Mouse (Mus musculus): ENCODE measurements around the gene Hat1.
A peak's percentile ranks its signal among the peaks of the same experiment; 100 is the strongest.
"Not testable (repeated sequence)": the region's sequence is repeated elsewhere in the genome, so short reads cannot be mapped to it uniquely, and the experiment has no call there.

Gene Hat1

DNA sequence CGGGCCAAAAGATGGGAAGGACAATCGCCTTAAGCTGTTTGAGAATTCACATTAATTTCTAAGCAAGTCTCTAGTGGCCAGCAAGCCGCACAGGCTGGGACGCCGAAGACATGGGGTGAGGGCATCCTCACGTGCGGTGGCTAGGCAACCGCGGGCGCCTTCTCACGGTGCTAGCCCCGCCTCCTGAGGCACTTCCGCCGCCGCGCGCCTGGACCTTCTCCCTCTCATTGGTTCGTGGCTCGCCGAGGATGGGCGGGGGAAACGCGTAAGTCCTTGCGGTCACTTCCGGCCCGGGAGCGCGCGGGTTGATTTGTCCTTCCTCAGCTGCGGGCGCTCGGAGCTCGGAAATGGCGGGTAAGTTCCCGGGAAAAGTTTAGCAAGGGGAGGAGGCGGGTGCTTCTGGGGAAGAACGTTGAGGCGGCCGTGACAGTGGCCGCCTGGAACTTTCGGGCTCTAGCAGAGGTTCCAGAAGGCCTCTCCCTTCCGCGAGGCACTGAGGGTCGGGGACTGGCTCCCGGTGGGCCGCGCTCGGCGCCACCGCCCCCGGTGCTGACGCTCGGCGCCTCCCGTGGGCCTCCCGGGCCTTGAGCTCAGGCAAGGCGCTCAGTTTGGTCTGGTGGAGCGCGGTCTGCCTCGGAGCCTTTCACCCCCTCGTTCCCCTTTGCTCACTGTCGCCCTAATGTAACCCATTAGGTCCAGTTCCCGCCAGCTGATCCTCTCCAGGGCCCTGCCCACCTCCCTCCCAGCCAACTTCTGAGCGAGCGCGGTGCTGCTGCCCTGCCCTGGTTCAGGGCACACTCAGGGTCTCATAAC lies at the start of gene Hat1:
Hat1 (plus strand) TSS at position 8 of the 813 bp plus-strand sequence.
- peak; percentile 97 for DNase-seq

DNA sequence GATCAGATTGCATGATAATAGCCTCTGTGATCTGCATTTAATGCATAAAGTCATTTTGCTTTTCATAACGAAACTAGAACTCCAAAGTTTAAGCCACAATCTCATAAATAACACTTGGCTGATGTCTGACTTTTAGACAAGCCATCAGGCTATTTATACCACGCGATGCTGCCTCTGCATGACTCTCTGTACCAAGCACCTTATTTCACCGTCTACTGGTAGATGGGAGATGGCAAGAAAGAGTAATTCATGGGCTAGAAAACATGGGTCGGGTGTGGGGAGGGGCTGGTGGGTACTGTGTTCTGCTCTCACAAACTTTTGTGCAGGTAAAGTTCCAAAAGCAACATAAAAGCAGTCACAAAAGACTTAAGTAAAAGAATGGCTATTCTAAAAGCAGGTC lies 48.6 kb upstream of the Hat1 start:
- no peak for DNase-seq

DNA sequence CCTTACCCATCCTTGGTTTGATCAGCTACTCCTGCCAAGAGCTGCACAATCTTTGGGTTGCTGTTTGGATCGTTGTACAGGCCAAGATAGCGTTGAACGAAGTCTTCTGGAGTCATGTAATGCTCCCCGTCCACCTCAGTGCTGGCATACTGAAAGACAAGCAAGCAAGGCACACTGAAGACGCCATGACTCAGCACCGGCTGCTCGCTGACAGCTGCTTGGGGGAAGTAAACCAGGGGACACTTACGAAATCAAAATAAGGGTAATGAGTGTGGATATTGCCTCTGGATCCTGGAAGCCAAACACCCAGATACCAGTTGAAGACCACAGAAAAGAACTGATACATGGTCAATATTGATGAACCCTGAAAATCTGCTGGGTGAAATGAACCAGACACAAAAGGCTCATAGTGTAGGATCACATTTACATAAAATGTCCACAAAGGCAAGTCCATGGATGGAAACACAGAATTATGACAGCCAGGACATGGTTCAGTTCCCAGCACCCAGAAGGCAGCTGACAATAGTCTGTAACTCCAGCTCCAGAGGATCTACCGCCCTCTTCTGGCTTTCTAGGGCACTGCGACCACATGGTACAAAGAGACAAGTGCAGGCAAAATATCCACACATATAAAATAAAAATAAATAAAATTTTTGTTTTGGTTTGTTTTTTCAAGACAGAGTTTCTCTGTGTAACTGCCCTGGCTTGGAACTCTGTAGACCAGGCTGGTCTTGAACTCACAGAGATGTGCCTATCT lies 44.7 kb upstream of the Hat1 start:
- DNase-seq: no peak

DNA sequence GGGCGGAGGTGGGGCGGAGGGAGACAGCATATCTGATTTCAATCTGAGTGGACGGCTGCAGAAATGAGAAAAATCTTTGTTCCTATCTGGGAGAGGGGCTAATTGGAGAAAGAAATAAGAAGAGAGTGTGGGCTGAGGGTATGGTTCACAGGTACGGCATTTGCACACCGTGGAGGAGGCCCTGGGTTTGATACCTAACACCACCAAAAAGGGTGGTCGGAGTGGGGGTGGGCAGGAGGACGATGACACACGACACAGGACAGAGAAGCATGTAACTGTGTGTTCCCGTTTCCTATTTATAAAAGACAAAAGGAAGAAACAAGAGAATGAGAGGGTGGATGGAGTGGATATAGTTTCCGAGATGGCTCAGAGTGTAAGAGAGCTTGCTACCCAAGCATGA lies 41.6 kb upstream of the Hat1 start:
- no peak for DNase-seq

DNA sequence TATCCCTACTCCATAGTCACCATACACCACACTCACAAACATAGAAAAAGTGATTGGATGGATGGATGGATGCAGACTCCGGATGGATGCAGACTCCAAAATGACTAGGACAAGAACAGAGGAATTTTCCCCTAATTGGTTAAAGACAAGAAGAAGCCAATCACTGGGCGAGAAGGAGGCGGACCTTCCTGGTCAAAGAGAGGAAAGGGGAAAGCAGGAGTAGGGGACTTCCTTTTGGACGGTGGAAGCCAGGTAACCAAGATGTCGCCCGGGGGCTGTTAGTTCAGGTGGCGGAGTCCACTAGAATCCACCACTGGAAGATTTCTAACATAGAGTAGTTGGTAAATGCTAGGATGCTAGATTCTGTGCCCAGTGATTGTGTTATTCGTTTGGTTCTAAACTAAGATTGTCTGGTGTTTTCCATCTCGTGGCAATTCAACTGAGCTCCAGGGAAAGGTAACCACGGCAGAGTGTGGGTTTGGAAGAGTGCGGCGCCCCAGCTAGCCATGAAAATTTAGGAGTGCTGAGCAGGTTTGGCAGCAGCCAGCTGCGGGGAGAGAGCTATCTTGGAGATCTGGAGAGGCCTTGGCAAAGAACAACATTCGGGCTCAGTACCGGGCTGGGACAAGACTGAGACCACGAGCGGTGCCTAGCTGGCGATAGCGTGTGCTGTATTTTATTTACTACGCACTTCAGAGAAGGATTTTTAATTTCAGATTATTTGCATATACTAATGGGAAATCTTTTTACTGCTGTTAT lies 40.8 kb upstream of the Hat1 start:
- DNase-seq: no peak

DNA sequence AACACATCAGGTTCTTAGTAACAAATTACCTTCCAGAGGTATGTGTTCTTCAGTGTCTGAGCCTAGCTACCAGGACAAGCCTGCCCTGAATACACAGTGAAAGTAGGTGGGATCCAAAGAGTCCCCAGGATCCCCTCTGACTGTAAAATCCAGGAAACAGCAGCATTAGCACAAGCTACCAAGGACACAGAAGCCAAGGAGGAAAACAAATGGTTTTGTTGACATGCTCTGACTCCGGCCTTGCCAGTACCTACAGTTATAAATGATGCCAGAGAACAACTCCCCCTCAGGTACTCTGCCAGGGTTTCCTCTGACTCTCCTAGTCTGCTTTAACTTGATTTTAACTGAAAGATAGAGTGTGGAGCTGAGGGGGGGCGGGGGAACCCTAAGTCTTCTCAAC lies 39.2 kb upstream of the Hat1 start:
- no peak for DNase-seq

DNA sequence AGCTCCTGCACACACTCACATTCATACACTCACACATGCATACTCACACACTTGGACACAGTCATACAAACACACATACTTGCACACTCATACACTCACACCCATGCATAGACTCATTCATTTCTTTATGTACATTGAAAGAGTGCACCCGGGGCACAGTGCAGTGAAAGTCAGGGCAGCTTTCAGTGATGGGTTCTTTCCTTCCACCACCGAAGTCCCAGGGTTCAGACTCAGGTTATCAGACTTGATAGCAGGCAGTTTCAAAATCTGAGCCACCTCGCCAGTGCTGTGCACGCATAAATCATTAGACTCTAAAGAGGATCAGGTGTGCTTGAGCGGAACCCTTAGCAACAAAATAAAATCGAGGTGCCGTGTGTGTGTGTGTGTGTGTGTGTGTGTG lies 38.6 kb upstream of the Hat1 start:
- DNase-seq: no peak

DNA sequence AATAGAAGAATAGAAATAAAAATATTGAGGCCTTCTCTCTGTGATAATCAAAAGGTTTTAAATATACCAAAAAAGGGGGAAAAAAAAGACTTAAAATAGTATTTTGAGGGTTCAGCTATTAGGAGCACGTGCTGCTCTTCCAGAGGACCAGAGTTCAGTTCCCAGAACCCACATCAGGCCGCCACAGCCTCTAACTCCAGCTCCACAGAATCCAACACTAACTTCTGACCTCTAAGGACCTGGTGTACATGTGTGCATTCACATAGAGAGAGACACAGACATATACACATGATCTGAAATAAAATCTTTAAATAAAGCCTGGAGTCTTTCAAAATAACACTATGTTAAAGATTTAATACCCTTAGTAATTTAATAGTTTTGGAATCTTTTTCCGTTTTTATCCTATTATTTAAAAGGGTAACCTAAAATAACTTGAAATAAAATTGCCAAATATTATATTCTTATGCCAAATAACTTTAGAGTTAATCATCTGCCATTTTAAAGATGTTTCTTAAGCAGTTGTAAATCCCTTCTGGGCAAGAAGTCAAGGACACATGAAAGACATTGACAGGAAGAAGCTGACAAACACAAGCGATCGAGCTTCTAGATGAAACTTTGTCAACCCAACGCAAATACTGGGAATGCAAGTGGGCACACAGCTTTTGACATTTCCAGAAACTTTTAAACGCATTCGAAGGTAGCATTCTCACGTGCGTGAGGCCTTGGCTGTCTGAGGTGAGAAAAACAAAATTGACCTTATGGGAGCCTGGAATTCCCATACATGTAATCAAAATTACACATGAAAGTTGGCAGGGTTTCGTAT lies 37.6 kb upstream of the Hat1 start:
- no peak for DNase-seq

DNA sequence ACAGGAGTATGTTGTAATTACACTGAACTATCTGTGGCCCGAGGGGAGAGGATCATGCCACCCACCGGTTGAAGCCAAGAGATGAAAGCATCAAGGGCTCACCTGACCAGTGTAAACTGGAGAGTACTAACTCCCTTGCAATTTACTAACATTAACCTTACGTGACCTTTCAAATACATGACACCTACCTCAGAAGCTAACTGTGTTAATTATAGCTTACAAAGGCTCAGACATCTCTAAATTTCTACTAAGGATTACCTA lies 37.1 kb upstream of the Hat1 start:
- DNase-seq: no peak

DNA sequence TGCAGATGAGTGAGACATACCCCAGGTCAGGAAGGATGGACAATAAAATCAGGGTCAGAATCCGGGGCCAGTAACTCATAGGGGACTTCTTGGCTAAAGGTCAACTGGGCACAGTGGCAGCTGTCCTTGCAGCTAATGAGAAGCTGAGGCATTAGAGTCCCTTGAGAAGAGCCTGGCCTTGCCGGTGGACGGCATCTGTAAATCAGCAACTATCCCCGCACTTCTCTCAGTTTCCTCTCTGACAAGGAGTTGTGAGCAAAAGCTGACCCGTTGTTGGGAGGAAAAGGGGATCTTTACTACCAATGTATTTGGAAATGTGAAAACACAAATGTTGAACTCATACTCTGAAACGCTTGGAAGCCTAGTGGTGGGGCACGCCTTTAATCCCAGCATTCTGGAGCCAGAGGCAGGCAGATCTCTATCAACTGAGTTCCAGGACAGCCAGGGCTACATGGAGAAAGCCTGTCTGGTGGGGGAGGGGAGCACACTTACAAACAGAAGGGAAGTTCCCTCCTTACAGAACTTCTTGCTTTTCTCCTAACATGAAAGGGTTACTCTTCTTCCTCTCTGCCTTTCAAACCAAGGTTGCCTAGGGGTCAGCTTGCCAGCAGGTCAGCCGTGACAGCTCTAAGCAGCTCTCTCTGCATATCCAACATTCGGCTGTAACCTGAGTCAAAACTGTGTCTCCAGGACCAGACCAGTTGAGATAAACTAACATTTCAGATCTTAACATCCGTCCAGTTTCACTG lies 35.3 kb upstream of the Hat1 start:
- peak; percentile 49 for DNase-seq

DNA sequence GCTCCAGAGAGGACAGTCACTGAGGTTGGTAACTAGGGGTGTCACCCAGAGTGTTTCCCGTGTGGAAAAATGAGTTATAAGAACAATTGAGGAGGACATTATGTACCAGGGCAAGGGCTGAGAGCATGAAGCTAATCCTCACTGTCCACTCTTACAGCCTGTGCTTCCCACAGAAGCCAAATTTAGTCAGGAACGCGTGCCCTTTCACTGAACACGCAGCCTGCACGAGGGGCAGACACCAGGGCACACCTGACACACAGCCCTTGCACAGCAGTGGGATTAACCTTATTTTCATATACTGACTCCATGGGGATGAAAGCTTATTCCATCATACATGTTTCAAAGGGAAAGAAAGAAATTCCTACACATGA lies 34.7 kb upstream of the Hat1 start:
- no peak for DNase-seq

DNA sequence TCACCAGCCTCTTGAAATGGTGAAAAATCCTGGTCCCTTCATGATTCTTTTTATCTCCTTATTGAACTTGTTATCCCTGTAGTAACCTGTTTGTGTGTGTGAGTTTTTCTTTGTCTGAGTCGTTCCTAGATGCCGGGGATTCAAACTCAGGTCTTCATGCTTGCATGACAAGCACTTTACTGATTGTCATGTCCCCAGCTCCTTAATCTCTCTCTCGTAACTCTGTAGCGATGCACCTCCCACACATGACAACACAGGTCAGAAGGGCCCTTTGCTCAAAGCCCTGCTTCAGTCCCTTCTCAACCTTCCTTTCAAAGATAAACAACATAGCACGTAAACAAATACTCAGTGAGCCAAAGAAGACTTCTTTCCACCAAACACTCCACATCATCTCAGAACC lies 30.4 kb upstream of the Hat1 start:
- DNase-seq: no peak

DNA sequence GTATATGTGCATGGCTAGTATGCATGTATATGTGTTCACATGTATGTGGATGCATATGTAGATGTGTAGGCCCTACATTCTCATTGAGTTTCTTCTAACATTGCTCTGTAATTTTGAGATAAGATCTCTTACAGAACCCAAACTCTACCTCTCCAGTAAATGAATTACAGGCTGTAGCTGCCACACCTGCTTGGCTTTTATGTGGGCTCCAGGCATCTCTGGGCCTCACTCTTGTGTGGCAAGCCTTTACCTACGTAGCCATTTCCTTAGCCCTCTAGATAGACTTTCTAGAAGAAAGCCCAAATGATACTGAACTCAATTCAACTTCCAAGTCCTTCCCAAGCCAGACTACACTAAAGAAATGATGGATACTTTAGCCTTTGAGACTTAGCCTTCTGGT lies 28.6 kb upstream of the Hat1 start:
- DNase-seq: no peak

DNA sequence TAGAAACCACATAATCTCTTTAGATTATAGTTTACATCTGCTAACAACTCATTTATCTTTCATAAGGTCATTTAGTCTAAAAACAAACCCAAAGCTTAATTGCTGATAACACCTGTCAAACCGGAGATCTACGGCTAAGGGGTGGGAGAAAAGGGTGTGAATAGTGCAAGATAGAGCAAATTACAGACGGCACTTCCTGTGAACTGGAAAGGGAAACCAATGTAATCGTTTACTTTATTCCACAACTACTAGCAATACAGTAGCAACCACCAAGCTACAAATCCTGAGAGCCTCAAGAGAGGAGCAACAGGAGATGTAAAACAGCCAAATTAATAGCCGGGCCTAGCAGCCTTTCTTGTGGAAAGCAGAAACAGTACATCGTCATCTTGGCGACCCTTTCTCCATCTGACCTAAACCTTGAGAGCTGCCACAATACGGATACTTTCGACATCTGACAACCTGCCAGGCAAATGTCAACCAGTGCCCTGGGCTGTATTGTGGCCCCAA lies 22.1 kb upstream of the Hat1 start:
- DNase-seq: peak; percentile 33

DNA sequence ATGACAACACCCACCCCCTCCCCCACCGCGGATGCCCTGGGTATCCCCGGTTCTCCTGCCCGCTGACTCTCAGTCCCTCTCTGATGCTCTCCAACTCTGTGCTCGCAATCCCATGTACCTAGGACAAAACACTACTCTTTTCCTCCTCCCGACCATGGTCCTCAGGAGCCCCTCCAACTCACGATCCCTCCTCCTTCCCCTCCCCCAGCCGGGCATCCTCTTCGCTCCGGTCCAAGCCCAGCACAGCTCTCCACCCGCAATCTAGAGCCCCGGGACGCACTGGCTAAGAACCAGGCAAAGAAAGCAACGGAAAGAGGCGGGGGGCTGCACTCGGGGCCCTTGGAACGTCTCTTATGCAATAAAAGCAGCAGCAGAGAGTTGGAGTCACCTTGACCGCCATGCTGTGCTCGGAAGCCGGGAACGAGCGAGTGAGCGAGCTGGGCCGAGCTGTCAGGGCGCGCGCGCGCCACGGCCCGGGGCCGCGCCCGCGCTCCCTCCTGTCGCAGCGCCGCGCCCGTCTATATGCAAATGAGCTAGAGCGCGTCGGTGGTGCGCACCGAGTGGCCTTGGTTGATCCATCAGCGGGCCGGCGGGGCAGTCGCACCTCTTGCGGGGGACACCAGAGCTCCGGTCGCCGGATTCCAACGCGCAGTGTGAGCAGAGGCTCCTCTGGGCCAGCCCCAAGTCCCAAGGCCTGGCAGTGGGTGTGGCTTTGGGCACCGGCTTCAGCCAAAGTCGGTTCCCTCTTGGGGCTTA lies 21.5 kb upstream of the Hat1 start, which contains the start of gene Slc25a12:
Slc25a12 (minus strand) TSS at position 625 of the 756 bp plus-strand sequence.
- peak; percentile 83 for DNase-seq

DNA sequence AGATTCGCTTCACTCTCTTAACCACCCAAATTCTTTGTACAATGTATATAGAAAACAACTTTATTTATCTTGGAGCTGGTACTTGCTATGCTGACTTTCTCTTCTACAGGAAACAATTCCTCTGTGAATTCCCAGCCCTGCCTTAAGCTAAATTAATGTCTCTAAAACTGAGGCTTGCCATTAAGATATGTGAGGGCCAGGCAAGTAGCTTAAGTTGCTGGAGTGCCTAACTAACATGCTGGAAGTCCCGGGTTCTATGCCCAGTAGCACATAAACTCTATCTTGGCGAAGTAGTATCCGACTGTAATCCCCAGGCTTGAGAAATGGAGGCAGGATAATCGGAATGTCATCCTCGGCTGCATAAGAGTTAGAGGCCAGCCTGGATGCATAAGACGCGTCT lies 20.7 kb upstream of the Hat1 start:
- no peak for DNase-seq

DNA sequence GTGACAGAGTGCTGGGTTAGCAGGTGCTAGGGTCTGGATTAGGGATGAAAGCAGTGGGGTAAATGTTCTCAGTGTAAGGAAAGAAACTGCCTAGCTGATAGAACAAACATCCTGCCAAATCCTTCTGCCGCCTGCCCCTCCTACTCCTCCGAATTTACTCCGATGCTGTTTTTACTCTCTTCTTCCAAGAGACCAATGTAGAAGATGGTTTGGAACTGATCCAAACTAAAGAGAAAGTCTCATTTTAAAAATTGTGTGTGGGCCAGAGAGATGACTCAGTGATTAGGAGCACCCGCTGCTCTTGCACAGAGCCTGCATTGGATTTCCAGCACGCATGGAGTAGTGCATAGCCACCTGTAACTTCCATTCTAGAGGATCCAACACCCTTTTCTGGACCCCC lies 17.0 kb upstream of the Hat1 start:
- no peak for DNase-seq

DNA sequence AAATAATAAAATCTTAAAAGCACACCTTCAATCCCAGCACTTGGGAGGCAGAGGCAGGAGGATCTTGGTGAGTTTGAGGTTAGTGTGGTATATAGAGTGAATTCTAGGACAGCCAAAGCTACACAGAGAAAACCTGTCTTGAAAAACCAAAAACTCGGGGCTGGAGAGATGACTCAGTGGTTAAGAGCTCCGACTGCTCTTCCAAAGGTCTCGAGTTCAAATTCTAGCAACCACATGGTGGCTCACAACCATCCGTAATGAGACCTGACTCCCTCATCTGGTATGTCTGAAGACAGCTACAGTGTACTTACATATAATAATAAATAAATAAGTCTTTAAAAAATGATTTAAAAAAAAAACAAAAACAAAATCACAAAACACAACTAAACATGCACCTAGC lies 16.5 kb upstream of the Hat1 start:
- not testable (repeated sequence) for DNase-seq

DNA sequence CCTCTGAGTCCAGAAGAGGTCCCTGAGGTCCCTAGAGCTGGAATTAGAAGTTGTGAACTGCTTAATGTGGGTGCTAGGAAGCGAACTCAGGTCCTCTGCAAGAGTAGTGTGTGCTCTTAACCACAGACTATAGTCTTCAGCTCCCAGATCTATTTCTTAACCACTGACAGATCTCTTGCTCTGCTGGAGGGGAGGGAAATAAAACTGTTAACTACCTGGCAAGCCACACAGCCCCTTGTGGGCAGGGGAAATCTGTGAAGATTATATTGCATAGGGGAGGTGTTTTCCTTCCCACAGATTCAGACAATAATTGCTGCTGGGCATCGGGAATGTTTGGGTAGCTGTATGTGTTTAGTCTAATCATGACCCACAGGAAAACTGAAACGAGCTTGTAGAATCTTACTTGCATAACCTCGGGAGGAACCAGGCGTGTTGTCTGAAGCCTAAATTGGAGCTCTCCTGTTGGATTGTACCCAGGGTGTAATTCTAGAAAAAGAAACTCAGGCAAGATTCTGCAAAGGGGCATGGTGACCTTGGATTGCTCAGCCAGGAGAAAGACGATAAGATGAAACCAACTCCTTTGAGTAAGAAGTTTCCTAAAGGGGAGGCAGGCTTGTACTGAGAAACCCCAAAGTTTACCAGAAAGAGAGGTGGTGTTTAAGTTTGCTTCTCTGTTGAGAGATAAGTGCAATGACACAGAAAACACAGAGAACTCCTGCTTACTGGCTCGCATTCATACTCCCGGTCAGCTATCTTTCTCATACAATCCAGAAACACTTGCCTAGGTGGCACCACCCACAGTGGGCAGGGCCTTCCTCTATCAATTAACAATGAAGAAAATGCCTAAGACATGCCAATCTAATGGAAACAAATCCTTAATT lies 14.2 kb upstream of the Hat1 start:
- DNase-seq: no peak

DNA sequence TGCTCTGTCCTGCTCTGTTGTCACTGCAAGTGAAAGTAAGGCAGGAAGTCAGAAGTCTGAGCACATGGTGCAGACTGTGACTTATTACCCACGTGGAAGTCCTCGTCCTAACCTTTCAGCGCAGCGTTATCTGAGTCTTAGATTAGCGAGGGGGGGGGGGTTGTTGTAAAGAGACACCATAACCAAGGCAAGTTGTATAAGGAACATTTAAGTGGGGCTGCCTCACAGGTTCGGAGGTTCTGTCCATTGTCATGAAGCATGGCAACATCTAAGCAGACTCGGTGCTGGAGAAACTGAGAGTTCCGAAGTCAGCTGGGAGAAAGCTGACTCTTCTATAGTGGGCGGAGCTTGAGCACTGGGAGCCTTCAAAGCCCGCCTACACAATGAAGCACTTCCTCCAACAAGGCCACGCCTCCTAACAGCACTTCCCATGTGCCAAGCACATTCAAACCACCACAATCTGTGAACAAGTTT lies 12.3 kb upstream of the Hat1 start:
- no peak for DNase-seq
